Mouse (Mus musculus) splenic B cell, adult 2 months (primary cell): ENCODE data around the gene Rilp.

ENCODE experiments used
- DNase-seq: peaks from one replicate; pipeline ENCODE4 v3.0.0-alpha.2; 2011; ENCODE audit warnings: low read depth, low spot score
- H3K27me3 ChIP-seq: 2 replicates; pipeline ENCODE4 v1.6.1; 2012; ENCODE audit warnings: mild to moderate bottlenecking, low read length, moderate library complexity, mixed read lengths; ENCODE audit not compliant: control insufficient read depth, poor library complexity, insufficient read depth, severe bottlenecking
- H3K36me3 ChIP-seq: 2 replicates; pipeline ENCODE4 v1.6.1; 2012; ENCODE audit warnings: mild to moderate bottlenecking, low read length, moderate library complexity, mixed read lengths; ENCODE audit not compliant: control insufficient read depth, poor library complexity, insufficient read depth, severe bottlenecking

The Rilp gene

DNA sequence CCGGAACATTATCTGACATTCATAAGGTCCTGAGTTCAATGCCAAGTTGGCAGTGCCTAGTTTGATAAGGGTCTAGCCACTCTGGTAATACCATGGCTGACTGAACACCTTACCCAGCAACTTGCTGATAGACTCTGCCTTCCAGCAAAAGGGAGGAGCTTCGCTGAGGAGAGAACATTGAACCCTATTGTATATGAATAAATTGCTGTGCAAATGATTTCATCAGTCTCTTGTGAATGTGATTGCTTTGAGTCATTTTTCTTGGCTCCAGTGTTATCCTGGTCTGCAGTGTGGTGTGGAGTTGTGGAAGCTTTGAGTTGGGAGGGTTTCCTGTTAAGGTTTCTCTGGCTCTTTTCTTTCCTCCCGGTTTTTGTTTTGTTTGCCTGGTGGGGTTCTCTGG lies 39.2 kb upstream of the Rilp start:
- no peak for DNase-seq
- Histone ChIP-seq H3K36me3 (no peaks in the 10 kb centered on the region), H3K27me3 (no peaks in the 10 kb centered on the region)

DNA sequence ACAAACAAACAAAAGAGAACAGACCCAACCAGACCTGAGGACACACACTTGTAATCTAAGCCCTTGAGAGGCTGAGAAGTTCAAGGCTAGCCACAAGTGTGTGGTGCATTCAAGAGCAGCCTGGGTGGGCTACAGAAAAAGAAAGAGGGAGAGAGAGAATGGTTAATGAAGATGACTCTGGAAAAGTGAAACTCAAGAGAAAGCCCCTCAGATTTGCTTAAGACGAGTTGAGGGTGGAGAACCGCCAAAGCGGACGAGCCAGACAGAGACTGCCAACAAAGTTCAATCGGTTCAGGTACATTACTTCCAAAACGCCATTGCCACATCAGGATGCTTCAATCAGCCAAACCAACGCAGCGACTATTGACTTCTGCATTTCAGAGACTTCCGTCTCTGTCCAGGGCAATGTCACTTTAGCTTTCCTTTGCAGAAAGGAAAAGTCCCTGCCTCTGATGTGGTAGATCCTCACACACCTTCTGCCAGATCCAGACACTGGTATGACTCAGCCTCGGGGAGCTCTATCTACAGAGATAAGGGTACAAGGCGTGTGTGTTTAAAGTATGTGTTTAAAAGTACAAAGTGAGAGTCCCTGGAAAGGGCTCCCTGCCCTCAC lies 37.3 kb upstream of the Rilp start:
- no peak for DNase-seq
- Histone ChIP-seq H3K36me3 (no peaks in the 10 kb centered on the region), H3K27me3 (no peaks in the 10 kb centered on the region)

DNA sequence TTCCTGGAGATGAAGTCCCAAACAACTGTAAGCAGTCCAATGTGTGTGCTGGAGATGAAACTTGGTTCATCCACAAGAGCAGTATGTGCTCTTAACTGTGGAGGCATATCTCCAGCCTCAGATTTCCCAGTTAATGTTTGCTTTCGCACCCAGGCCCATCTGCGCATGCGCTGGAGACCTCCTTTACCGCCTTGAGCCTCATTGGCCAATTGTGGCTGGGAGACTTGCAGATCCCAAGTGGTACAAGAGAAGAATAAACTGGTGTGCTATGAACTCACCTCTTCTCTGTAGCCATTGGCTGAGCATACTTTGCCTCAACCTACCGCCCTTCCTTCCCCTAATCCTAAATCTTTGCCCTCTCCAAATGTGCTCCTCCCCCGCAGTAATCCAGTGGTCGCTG lies 36.5 kb upstream of the Rilp start:
- DNase-seq: no peak
- Histone ChIP-seq H3K27me3 (no peaks in the 10 kb centered on the region), H3K36me3 (no peaks in the 10 kb centered on the region)

DNA sequence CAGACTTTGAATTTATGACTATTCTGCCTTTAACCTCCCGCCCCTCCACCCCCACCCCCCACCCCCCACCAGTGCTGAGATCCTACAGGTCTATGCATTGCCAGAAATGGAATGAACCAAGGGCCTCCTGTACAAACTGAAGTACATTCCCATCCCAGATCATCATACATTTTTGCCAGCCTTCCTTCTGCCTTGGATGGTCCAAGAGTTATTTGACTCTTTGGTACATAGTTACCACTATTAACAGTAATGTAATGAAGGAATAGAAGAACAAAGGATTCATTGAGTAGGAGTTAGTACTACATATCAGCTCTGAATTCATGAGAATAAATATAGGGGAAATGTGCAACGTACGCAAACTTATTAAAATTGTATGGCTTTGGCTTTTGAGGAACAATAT lies 23.7 kb upstream of the Rilp start:
- H3K36me3 ChIP-seq: peaks cover 10% of the 10 kb centered on the region
- no peak for DNase-seq
- H3K27me3 ChIP-seq: no peaks in the 10 kb centered on the region

DNA sequence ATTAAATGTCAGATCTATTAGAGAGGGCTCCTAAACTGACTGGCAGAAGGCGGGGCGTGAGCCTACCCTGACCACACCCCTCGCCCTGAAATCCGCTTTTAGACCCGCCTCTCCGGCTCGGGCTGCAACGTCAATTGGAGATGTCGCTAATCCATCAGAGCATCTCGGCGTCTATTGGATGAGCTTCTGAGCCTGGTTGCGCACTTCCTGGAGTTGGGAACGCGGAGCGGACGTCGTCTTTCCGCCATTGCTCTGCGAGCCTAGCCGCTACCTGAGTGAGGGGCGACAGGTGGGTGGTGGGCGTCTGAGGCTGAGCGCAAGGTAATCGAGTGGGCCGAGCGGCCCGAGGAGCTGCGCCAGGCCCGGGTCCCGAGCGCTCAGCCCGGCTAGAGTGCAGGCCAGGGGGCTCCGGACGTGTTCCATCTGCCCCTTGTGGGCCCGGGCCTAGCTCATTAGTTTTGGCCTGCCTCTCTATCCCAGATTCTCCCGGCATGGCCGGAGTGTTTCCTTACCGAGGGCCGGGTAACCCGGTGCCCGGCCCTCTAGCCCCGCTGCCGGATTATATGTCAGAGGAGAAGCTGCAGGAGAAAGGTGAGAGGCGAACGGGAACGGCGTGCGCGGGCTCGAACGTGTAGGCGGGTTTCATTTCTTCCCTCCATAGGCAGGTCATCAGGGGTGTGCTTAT lies 23.2 kb upstream of the Rilp start, which contains the start of gene Prpf8:
Prpf8 (plus strand) TSS at position 216 of the 685 bp plus-strand sequence.
- peaks cover 13% of the 10 kb centered on the region for H3K36me3 ChIP-seq
- no peaks in the 10 kb centered on the region for H3K27me3 ChIP-seq
- DNase-seq: peak; percentile 98

DNA sequence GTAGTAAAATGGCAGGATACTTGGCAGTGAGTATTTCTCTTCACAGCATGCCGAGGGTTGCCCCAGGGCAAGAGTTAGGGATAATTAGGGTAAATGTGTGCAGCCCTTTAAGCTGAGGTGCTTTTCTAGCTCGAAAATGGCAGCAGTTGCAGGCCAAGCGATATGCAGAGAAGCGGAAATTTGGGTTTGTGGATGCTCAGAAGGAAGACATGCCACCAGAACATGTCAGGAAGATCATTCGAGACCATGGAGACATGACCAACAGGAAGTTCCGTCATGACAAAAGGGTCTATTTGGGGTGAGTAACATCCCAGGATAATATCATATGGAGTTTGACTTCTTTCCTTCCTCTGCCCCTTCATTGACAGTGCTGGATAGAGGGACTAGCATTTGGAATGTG lies 22.4 kb upstream of the Rilp start:
- Histone ChIP-seq H3K36me3 (peaks cover 19% of the 10 kb centered on the region), H3K27me3 (no peaks in the 10 kb centered on the region)
- no peak for DNase-seq

DNA sequence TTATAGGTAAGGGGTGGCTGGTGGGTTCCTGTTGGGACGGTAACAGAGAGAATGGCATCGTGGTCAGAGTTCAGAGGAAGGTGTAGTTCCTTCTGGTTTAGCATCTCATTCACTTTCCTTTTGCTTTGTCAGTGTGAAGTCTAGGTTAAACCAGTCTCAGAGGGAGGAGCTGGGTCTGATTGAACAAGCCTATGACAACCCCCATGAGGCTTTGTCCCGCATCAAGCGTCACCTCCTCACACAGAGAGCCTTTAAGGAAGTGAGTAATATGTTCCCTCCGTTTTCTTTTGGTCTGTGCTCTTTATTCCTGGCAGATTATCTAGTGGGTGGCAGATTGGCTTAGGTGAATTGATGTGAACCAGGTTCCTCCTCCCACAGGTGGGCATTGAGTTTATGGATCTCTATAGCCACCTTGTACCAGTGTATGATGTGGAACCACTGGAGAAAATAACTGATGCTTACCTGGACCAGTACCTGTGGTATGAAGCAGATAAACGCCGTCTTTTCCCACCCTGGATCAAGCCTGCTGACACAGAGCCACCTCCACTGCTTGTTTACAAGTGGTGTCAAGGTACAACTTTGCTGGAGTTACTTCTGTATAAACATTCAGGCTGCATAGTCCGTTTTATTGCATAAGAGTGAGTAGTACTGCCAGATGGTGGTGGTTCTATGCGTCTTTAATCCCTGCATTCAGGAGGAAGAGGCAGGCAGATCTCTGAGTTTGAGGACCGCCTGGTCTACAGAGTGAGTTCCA lies 15.4 kb upstream of the Rilp start:
- no peak for DNase-seq
- Histone ChIP-seq H3K27me3 (no peaks in the 10 kb centered on the region), H3K36me3 (peaks cover 49% of the 10 kb centered on the region)

DNA sequence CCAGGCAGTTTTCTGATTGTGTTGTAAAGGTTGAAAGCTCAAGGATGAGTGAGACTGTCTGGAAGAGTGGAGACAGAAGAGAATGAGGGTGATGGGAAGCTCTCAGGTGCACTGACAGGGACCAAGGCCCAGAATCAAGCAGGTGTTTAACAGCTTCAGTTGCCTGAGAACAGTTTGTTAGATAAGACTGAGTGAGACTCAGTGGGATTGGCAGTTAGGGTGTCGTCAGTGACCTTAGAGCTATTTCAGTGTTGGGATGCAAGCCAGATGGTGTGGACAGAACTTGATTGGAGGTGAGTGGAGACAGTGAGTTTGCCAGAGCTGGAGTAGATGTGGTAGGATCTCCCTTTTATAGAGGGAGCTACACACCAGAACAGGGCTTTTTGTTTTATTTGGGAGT lies 11.8 kb upstream of the Rilp start:
- no peak for DNase-seq

DNA sequence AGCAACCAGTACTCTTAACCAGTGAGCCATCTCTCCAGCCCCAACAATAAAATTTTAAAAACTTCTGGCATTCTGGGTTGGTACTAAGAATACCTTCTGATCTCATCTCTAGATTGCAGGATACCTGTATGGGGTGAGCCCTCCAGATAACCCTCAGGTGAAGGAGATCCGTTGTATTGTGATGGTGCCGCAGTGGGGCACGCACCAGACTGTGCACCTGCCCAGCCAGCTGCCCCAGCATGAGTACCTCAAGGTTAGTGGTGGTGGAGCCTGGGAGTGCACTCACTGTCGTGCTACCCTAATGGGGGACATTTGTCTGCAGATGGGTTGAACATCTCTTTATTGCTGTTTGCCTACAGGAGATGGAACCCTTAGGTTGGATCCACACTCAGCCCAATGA lies 1.7 kb upstream of the Rilp start:
- Histone ChIP-seq H3K36me3 (peaks cover 12% of the 10 kb centered on the region), H3K27me3 (no peaks in the 10 kb centered on the region)
- DNase-seq: no peak

More for the DNA sequence above, 11.8 kb upstream of the Rilp start:
- Histone ChIP-seq H3K27me3 (no peaks in the 10 kb centered on the region), H3K36me3 (peaks cover 50% of the 10 kb centered on the region)

DNA sequence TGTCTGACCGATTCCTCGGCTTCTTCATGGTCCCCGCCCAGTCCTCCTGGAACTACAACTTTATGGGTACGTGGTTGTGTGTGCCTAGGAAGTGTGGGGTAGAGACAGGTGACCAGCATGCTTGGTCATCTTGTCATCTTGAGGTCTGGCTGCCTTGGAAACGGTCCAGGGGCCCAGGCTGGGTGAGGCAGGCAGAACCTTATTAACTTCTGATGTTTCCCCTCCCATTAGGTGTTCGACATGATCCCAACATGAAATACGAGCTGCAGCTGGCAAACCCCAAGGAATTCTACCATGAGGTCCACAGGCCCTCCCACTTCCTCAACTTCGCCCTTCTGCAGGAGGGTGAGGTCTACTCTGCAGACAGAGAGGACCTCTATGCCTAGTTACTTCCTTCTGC lies 990 bp upstream of the Rilp start:
- Histone ChIP-seq H3K36me3 (peaks cover 12% of the 10 kb centered on the region), H3K27me3 (no peaks in the 10 kb centered on the region)
- no peak for DNase-seq

DNA sequence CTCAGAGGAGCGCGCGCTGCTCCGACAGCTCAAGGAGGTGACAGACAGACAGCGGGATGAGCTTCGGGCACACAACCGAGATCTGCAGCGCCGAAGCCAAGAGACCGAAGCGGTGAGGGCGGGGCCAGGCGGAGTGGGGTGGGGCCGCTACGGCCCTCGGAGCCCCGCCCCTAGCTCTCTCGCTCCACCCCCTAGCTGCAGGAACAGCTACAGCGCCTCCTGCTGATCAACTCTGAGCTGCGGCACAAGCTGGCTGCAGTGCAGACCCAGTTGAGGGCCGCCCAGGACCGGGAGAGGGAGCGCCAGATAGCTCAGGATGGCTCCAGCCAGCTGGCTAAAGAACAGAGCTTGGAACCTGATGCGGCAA lies 716 bp downstream of the Rilp start:
- Histone ChIP-seq H3K36me3 (peaks cover 10% of the 10 kb centered on the region), H3K27me3 (no peaks in the 10 kb centered on the region)
- DNase-seq: peak; percentile 96

DNA sequence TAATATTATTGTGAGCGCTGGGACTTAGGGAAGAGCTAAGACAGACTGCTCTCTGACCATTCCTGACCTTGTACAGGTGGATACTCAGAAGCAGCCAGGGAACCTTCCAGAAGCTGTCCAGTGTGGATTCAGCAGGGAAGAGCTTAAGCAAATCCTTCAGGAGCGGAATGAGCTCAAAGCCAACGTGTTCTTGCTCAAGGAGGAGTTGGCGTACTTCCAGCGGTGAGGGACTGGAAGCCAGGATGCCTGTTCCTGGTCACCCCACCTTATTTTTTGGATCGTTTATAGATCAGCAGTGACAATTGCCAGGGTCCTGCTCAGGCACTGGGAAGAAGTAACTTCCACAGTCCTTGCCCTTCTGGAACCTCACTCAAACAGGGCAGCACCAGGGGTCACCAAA lies 1.3 kb downstream of the Rilp start:
- Histone ChIP-seq H3K36me3 (peaks cover 9% of the 10 kb centered on the region), H3K27me3 (no peaks in the 10 kb centered on the region)
- no peak for DNase-seq

DNA sequence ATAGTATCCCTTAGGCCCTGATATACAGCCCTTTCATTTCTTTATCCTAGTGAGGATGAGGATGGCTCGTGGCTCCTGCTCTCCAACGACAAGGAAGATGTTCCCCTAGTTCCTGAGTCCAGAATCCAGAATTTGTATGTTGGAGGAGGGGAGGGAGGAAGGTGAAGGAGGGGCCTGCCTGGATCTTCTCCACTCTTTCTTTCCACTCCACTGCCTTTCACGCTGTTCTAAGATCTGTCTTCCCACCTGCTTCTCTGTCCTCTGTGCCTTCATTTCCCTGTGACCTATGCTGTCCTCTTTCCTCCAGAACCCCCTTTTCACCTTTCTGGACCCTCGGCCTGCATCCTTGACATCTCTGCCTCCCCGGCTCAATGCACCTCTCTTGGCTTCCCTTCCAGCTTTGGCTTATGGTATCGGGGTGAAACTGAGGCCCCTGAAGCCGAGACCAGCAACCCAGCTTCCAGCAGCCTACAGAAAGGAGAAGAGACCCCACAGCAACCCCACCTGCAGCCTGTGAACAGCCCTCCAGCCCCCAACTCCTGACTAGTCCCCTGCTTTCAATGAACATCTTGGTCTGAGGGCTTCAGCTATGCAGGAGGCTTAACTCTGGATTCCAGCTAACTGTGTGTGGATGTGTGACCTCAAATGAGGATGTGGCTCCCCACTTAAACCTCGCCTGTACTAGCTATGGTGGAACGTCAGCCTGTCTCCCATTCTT lies 2.6 kb downstream of the Rilp start:
- peaks cover 7% of the 10 kb centered on the region for H3K36me3 ChIP-seq
- DNase-seq: no peak
- no peaks in the 10 kb centered on the region for H3K27me3 ChIP-seq

DNA sequence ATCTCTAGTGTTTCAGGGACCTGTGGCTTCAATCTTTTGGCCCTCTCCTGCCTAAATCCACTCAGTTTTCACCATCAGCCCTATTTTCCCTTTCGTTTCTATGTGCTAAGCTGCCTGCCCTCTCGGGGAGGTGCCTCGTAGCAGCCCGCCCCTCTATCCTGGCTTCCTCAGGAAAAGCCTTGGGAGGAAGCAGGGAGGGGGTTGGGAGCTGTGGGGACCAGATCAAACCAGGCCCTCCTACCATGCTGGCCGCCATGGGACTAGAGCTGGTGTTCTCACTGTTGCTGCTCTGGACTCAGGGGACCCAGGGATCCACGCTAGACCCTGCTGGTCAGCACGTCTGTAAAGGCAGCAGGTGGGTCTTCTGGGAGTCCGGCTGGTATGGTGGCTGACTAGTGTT lies 3.4 kb downstream of the Rilp start, which contains the start of gene Scarf1:
Scarf1 (plus strand) TSS at position 205 of the 400 bp plus-strand sequence.
- H3K27me3 ChIP-seq: no peaks in the 10 kb centered on the region

DNA sequence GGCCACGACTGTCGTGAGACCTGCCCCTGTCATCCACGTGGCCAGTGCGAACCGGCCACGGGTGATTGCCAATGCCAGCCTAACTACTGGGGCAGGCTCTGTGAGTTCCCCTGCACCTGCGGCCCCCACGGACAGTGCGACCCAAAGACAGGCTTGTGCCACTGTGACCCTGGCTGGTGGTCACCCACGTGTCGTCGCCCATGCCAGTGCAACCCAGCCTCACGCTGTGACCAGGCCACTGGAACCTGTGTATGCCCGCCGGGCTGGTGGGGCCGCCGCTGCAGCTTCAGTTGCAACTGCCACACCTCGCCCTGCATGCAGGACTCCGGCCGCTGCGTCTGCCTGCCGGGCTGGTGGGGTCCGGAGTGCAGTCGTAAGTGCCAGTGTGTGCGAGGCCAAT lies 5.3 kb downstream of the Rilp start:
- Histone ChIP-seq H3K27me3 (no peaks in the 10 kb centered on the region), H3K36me3 (no peaks in the 10 kb centered on the region)
- no peak for DNase-seq

More for the DNA sequence above, 3.4 kb downstream of the Rilp start, which contains the start of gene Scarf1:
- H3K36me3 ChIP-seq: no peaks in the 10 kb centered on the region; the same call in 1 of the 2 replicates
- DNase-seq: no peak
